Mouse (Mus musculus) NIH3T3 (cell line): ENCODE data around the gene Dgat2l6.

Source experiments
- DNase-seq: peaks from one replicate; pipeline ENCODE4 v3.0.0-alpha.2; 2012; ENCODE audit warnings: low read depth

Dgat2l6 gene

DNA sequence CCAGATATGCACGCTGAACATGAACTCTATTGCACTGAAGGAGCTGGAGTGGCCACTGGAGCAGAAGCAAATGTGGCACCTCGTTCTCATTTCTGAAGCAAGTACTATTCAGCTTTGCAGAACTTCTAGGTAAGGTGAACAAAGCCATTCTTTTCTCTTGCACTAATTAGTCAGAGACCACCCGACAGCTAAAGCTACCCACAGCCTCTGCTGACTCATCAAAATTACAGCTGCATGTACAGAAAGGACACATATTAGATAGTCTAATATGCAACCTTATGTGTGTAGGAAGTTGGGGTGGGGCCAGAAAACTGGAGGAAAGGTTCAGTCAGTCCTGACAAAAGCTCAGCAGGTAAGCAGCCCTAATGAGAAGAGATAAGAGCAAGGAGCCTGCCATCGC is at the start of gene Dgat2l6:
Gene Dgat2l6 (plus strand): TSS at position 368 of the 400 bp plus-strand sequence.
- no peak for DNase-seq

DNA sequence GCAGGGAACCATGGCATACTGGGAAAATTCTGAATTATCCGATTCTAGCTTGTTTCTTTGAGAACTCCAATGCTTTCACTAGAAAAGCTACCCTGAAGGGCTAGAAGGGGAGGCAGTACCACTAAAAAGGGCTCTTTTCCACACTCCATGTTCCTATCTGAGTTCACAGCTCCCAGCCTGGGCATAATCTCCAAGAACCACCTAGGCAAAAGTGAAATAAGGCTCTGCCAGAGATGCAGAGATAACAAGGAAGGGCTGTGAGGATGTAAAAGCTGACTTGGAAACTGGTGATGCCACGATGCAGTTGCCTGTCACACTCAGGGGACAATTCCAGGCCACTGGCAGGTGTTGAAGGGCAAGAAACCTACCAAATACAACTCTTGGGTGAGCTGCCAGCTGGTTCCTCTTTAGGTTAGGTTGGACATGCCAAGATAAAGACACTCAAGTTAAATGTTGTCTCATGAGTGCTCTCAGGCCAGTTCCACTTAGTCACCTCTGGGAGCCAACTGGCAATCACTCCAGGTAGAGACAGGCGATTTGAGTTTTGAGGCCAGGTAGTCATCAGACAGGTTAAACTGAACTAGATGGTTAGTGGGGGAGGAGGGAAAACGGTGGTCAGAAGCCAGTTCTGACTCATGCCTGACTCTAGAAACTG is 48.9 kb upstream of the Dgat2l6 start:
- DNase-seq = no peak

DNA sequence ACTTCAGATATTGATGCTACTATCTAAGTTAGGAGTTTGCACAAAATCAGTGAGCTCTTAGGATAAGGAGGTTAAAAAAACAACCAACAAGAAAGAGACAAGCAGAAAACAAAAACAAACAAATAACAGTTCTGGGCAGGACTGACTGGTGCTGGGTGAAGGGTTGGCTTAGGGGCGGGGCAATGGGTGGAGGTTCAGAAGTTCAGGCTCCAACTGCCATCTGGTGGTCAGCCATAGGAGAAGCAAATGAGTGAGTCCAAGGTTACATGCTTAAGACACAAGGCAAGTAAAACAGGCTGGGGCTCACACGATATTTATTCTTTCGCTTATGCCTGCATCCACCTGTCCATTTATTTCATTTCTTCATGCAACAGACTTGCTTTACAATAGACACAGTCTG is 44.3 kb upstream of the Dgat2l6 start:
- DNase-seq = peak; percentile 77

DNA sequence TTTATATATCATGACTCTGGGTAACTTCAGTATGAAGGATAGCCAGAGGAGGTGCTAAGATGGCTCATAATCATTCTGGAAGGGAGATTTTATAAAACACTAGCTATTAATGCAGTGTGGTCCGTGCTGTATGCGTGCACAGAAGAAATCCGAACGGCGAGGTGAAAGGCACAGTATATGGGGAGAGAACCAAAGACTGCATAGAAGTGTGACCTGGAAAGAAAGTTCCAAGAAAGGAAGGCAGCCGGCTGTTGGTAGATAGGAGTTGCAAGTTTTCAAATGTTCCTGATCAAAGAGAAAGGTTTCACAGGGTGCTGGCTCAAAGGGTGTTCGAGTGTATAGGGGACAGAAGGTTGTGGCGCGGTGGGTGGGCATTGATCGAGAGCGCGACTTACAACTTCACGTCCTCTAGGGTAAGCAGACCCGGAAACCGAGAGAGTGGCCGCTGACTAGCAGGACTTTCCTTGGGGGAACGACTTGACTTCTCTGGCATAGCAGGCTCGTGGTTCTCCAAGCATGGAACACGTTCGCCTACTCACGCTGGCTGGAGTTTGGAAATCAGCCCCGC is 31.1 kb upstream of the Dgat2l6 start:
- DNase-seq = no peak

DNA sequence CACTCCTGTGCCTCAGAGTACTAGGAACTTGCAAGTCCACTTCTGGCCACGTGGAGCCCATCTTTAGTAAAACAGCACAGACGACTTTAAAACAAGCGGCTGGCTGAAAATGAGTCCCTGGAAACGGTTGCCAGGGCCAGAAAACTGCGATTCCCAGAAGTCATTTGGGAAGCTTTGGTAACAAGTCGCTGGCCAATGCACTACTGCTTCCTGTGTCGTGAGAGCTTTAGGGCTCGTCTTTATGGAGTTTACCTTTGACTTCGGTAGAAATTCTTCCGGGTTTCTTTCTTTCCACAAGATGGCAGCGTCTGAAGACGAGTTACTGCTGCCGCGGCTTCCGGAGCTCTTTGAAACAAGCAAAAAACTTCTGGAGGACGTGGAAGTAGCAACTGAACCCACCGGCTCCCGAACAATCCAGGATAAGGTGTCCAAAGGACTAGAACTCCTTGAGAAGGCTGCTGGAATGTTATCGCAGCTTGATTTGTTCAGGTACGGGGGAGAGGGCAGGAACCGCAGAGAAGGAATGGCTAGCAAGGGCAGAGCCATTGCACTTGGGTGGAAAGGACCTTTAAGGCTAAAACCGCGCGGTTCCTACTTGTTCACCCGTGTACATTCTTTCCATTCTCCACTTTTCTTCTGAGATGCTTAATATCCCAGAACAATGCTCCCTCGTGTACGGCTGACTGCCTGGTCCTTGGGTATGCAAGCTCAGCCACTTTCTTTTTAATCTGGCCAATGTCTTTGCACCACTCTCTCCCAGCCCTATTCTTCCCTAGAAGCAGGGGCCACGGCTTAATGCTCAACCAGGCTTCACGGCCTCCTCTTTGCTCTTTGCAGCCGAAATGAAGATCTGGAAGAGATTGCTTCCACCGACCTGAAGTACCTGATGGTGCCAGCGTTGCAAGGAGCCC is 30.3 kb upstream of the Dgat2l6 start, which contains the start of gene Igbp1:
Gene Igbp1 (plus strand): TSS at position 224 of the 911 bp plus-strand sequence.
- DNase-seq = peak; percentile 91

DNA sequence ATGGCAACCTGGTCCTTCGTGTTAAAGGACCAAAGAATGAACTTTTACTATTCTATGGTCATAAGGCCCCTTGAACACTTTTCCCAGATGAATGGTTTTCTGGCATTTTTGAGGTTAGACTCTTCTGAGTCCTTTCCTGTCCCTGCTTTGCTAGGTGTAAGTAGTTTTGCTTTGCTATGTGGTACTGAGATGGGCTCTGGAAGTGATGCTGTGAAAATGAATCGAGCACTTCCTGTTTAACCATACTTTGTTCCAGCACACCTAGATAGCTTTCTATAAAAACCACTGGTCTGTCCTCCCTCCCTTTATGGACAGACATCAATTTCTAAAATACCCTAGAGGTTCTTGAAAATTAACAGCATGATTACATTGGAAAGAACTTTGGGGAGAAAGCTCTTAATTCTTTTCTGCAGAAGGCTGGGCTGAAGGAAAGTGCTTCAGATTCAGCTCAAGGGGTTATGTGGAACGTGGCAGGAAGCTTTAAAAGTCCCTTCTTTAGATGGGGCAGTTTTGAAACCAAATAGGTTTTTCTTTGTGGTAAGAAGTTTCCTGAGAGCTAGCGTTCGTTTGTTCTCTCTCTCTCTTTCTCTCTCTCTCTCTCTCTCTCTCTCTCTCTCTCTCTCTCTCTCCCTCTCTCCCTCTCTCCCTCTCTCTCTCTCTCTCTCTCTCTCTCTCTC is 20.3 kb upstream of the Dgat2l6 start:
- DNase-seq = no peak

DNA sequence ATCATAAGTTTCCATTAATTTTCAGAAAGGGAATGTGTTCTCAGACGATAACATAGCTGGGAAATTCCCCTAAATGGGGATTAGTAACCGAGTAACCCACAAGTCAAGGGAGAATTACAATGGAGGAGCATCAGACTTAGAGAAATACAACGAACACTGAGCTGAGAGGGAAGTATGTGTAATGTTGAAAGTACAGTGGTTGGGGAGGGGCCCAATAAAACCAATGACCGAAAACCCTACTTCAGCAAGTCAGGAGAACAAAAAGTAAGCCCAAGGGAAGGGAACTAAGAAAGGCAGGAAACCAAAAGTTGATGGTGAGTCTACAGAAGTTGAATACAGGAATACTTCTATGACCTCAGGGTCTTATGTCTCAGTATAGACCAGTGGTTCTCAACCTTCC is 16.5 kb upstream of the Dgat2l6 start:
- no peak for DNase-seq

DNA sequence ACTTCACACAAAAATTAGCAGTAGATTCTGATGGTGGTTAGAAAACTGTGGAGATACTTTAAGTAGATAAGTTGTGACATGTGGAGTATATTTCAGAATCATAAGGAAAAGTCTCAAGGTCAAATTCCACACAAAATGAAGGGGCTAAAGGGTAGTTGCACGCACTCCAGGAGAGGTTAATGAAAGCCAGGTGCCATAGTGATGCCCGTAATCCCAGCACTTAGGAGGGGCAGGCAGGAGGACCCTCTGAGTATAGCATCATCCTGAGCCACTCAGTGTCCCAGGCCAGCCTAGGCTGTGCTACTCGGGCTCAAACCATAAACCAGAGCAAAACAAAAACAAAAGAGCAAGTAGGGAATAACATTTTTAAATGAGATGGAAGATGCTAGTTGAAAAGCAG is 14.7 kb upstream of the Dgat2l6 start:
- DNase-seq = no peak

DNA sequence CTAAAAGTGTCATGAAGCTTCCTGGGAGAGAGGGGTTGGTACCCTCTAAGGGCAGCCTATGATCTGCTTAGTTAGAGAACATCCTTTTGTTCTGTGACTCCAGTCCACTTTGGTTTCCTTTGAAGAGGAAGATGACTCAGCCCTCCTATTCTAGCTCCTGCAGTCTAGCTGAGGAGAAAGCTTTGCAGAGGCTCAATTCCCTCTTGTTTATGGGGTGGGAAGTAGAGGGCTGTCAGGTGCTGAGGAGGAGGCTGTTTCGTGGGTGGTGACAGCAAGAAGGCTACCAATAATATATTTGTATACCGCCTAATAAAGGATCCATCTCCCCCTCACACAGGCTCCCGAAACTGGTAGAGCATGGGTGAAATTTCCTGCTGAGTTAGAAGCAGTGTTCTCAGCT is 8.0 kb upstream of the Dgat2l6 start:
- DNase-seq = no peak

DNA sequence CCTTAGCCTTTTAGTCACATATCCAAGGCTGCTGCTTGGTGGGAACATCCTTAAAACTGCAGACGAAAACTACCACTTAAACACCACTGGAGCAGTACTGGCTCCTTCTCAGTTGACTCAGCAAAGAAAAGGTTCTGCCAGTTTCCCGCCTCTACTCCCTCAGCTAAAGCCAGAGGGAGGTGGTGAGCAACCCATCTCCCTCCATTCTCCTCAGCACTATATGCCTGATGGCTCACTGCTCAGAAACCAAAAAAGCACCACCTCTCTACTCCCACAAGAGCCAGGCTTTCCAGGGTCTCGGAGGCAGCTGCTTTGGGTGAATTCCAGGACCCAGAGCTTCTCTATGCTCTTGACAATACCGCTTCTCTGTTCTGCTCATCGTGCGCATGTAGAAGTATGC is 7.0 kb upstream of the Dgat2l6 start:
- DNase-seq = peak; percentile 2

DNA sequence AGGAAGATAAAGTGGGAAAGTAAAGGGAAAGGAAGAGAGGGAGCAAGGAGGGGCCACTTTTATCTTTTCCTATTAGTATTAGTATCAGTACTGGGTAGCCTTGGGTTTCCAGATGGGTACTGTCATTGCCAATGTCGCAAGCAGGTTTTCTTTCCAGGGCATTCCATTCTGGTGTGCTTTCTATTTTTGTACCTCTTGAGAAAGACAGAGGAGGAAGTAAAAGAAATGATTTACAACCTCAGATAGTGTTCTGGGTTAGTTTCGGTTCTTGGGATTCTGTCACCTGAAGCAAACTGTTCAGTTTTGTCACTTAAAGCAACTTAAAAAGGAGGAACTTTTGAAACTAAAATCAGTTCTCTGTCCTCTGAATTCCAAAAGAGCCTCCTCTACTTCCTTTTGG is 6.1 kb upstream of the Dgat2l6 start:
- peak; percentile 1 for DNase-seq

DNA sequence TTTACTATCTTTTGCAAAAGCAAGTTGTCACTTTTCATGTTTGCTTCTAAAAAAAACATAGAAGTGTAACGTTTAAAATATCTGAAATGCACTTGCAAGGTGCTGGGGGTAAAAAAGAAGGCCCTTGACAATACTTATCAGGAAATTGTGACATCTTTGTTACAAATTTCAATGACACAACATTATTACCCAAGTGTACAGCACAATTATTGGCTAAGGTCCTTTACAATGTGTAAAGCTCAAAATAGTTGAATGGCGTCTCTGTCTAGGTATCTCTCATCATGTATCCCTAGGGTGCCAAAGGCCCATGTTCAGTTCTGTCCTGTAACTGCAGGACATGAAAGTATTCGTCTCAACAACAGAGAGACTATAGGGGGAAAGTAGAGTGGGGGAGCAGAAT is 31.4 kb downstream of the Dgat2l6 start:
- DNase-seq = no peak

DNA sequence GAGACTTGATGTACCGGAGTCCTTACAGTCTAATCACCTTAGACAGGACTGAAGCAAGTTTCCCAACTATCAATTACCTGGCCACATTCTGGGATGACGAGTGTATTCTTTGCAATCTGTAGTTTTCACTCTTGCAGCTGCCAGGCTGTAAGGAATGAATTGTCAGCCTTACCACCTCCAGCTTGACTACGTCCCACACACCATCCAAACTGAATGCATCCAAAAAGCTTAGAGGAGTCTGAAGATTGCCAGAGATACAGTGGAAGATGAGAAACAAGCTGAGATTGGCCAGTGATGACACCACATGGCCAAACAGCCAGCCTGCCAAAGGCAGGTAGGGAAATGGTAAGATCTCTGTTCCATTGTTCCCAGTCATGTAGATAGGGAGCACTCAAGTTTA is 41.1 kb downstream of the Dgat2l6 start:
- no peak for DNase-seq

DNA sequence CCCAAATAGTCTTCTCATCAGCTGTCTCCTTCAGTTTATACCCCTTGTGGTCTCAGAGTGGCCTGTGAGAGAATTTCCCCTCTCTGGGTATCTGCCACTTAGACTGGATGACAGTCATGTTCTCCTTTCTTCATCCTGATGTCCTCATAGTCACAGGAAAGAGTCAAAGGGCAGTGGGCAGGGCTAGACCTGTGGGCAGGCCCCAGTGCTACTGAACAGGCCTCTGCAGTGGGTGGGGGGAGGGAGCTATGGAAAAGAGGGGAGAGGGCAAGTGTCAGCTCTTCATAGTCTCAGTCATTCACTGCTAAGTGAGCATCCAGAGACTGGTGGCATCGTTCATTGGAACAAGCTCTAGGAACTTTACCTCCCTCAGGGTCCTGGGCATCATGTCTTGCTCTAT is 47.3 kb downstream of the Dgat2l6 start, which contains the start of gene Awat1:
Gene Awat1 (plus strand): TSS at position 301 of the 400 bp plus-strand sequence.
- DNase-seq = no peak

DNA sequence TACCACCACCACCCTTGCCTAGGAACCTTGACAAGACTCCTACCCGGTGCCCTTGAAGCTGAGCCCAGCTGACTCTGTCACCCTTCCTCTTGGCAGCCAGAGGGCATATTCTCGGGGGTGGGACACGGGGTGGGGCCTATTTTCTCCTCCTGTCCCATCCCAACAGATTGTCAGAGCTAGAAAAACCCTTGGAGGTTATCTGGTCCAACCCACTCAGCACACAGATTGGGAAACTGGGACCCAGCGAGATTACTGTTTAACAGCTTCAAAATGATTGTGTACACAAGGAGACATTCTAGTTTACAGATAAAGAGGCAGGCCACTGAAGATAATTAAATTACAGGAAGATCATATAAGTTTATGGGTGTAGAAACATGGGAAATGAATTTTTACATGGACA is 70.2 kb downstream of the Dgat2l6 start, which contains the start of gene P2ry4:
Gene P2ry4 (minus strand): TSS at position 79 of the 400 bp plus-strand sequence.
- DNase-seq = no peak
